Mouse (Mus musculus) midbrain, postnatal 0 days (tissue): ENCODE measurements at regions not wholly inside any gene's neighbourhood (a gene's known extent, or its start where the extent isn't known, plus 50 kb on each side); places are given as distances from the start of the nearest gene placed in this dataset.

ENCODE experiments used
- ATAC-seq: fragments of 200-750 bp; cut with Nextera tagmentation; 2 replicates; pipeline ENCODE4 v1.8.0; 2017; ENCODE audit warnings: moderate number of reproducible peaks, mild to moderate bottlenecking, moderate TSS enrichment, moderate library complexity; ENCODE audit not compliant: low FRiP score
- DNase-seq: peaks from one replicate; pipeline ENCODE4 v3.0.0-alpha.2; 2015; ENCODE audit warnings: low spot score
- H3K27ac ChIP-seq: fragments of 300-500 bp; sonication (generic); 2 replicates; pipeline ENCODE4 v1.5.1; 2014; ENCODE audit warnings: low read depth, mild to moderate bottlenecking, low read length, mixed read lengths
- H3K27me3 ChIP-seq: fragments of 300-500 bp; sonication (generic); 2 replicates; pipeline ENCODE4 v1.6.1; 2014; ENCODE audit warnings: low read length, control low read depth, mixed read lengths; ENCODE audit not compliant: insufficient read depth
- H3K36me3 ChIP-seq: fragments of 300-500 bp; sonication (generic); 2 replicates; pipeline ENCODE4 v1.6.1; 2014; ENCODE audit warnings: low read length, control low read depth, mixed read lengths; ENCODE audit not compliant: insufficient read depth
- H3K4me1 ChIP-seq: fragments of 300-500 bp; sonication (generic); 2 replicates; pipeline ENCODE4 v1.6.1; 2014; ENCODE audit warnings: mild to moderate bottlenecking, control low read depth, antibody characterized with exemption, low read length, mixed read lengths; ENCODE audit not compliant: insufficient read depth
- H3K4me2 ChIP-seq: fragments of 300-500 bp; sonication (generic); 2 replicates; pipeline ENCODE4 v1.6.1; 2014; ENCODE audit warnings: low read depth, mild to moderate bottlenecking, low read length, mixed read lengths; ENCODE audit not compliant: poor library complexity, severe bottlenecking
- H3K4me3 ChIP-seq: fragments of 300-500 bp; sonication (generic); 2 replicates; pipeline ENCODE4 v1.5.1; 2014; ENCODE audit warnings: low read depth, mild to moderate bottlenecking, low read length, moderate library complexity
- H3K9ac ChIP-seq: fragments of 300-500 bp; sonication (generic); replicated peaks from 2 replicates; pipeline ENCODE4 v1.6.1; 2014; ENCODE audit warnings: mild to moderate bottlenecking, low read length, moderate library complexity, mixed read lengths; ENCODE audit not compliant: poor library complexity, severe bottlenecking
- H3K9me3 ChIP-seq: fragments of 300-500 bp; sonication (generic); 2 replicates; pipeline ENCODE4 v1.6.1; 2016; ENCODE audit warnings: low read length, control low read depth
- CTCF ChIP-seq: IDR thresholded peaks from 2 replicates; pipeline ENCODE4 v1.5.1; 2016; ENCODE audit warnings: antibody characterized with exemption, mild to moderate bottlenecking
- WGBS: fragments of 180-500 bp; shearing (Covaris S2); extraction: QIAGEN DNeasy Blood & Tissue Kit; methylation state at CpG from one replicate; pipeline ENCODE4 v1.1.7; 2014; 5-methylcytosine and 5-hydroxymethylcytosine counted together

GRCm38 (mm10) chr13:97415381-97415780 is 174.5 kb downstream of the Enc1 start:
- Histone ChIP-seq H3K4me2 (no peak overlapping the region), H3K4me1 (0 out of 2 replicates have a peak, but pooled peaks cover 7% of the 10 kb centered on the region), H3K27ac (no peak overlapping the region), H3K9ac (no peak overlapping the region), H3K36me3 (no peaks in the 10 kb centered on the region), H3K9me3 (no peaks in the 10 kb centered on the region), H3K27me3 (no peaks in the 10 kb centered on the region), H3K4me3 (no peak overlapping the region)
- peak; percentile 65 for DNase-seq
- no peak for ATAC-seq
- TF ChIP-seq CTCF: no peak
- WGBS: 71% methylated on average over 2 of the region's 2 CpGs

- Histone ChIP-seq H3K9me3 (no peaks in the 10 kb centered on the region), H3K9ac (no peak overlapping the region), H3K4me2 (no peak overlapping the region), H3K27ac (no peak overlapping the region), H3K27me3 (no peaks in the 10 kb centered on the region), H3K4me1 (peaks cover 10% of the 10 kb centered on the region; the same call in 1 of the 2 replicates), H3K36me3 (no peaks in the 10 kb centered on the region), H3K4me3 (no peak overlapping the region)
- DNase-seq (peak; percentile 61), ATAC-seq (no peak)
- WGBS: 80% methylated on average over 4 of the region's 4 CpGs
- TF ChIP-seq CTCF: no peak
Observed at GRCm38 (mm10) chr13:97412151-97412550, 171.2 kb downstream of the Enc1 start.

- no peak overlapping the region for H3K4me2 ChIP-seq
- H3K4me1 ChIP-seq: peaks cover 10% of the 10 kb centered on the region; the same call in 1 of the 2 replicates
- H3K27ac ChIP-seq: no peak overlapping the region
- no peak overlapping the region for H3K4me3 ChIP-seq
- H3K27me3 ChIP-seq: no peaks in the 10 kb centered on the region
- no peaks in the 10 kb centered on the region for H3K36me3 ChIP-seq
- no peaks in the 10 kb centered on the region for H3K9me3 ChIP-seq
- 49% methylated on average over 9 of the region's 9 CpGs for whole genome bisulfite sequencing
- H3K9ac ChIP-seq: no peak overlapping the region
- no peak for ATAC-seq
- TF ChIP-seq CTCF: no peak
- no peak for DNase-seq
Observed at GRCm38 (mm10) chr13:97410550-97411201, 169.8 kb downstream of the Enc1 start.

GRCm38 (mm10) chr13:97409891-97410525 is 169.1 kb downstream of the Enc1 start:
- Histone ChIP-seq H3K4me2 (no peak overlapping the region), H3K4me3 (no peak overlapping the region), H3K36me3 (no peaks in the 10 kb centered on the region), H3K9me3 (no peaks in the 10 kb centered on the region), H3K9ac (no peak overlapping the region), H3K4me1 (peaks cover 8% of the 10 kb centered on the region; the same call in 1 of the 2 replicates), H3K27me3 (no peaks in the 10 kb centered on the region), H3K27ac (0 out of 2 replicates have a peak overlapping the region, but pooled peaks have one; percentile 8)
- ATAC-seq (no peak), DNase-seq (peak; percentile 51)
- TF ChIP-seq CTCF: no peak
- WGBS: 30% methylated on average over 6 of the region's 6 CpGs

GRCm38 (mm10) chr13:97409291-97409780 is 168.4 kb downstream of the Enc1 start:
- no peak for TF ChIP-seq CTCF
- Histone ChIP-seq H3K4me3 (no peak overlapping the region), H3K27ac (no peak overlapping the region), H3K36me3 (no peaks in the 10 kb centered on the region), H3K9ac (no peak overlapping the region), H3K4me1 (peaks cover 8% of the 10 kb centered on the region; the same call in 1 of the 2 replicates), H3K4me2 (no peak overlapping the region), H3K9me3 (no peaks in the 10 kb centered on the region), H3K27me3 (no peaks in the 10 kb centered on the region)
- WGBS: 53% methylated on average over 8 of the region's 8 CpGs
- ATAC-seq (0 out of 2 replicates have a peak, but pooled peaks have one; percentile 5), DNase-seq (no peak)
